In the genomic region with DNA sequence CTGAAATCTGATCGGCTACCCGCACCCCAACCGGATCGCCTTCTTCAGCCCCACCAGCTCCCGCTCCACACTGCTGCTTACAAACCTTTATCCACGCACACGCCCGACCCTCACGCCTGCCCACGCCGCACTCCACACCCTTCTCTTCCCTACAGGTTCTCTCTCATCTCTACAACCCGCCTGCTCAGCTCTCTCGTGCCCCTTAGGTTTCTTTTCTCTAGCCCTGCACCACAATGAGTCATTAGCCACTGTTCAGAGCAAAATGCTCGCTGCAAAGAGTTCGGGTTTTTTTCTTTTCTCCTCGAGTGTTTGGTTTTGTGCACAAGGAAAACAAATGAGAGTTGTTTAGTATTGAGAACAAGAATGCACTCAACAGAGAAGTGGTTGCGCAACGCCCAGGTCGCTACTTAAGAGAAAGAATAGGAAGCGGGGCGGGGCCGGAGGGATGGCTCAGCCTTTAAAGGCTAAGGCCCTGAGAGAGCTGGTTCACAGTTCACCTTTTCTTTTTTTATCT, we compare ENCODE assay signal across 8 mouse cellular contexts. TPM values are rescaled to one million over a fixed set of nuclear protein-coding genes. Genes with fewer than 3 reads are reported as not detected.
DNase-seq lines count a peak whose midpoint lies in the region; ATAC-seq lines count a peak whose summit lies in the region.

No protein-coding gene starts in this region.

- no peaks in the 10 kb centered on the region for H3K27me3 ChIP-seq in forebrain, embryonic 15.5 days
- H3K27me3 ChIP-seq in hindbrain, embryonic 11.5 days (ENCODE audit: control insufficient read depth, insufficient read depth, low read length) = no peaks in the 10 kb centered on the region
- H3K27me3 ChIP-seq in limb, embryonic 13.5 days = no peaks in the 10 kb centered on the region
- H3K27me3 ChIP-seq in midbrain, embryonic 14.5 days (ENCODE audit: control insufficient read depth, insufficient read depth, low read length) = no peaks in the 10 kb centered on the region

- peak; percentile 64 for DNase-seq in cerebellum, adult 18-20 months
- no peak for DNase-seq in cerebellum, adult 9-11 months
- peak; percentile 78 for DNase-seq in adrenal gland, postnatal 10 days
- DNase-seq in hindbrain, embryonic 11.5 days (ENCODE audit: low spot score) = peak; percentile 78
- DNase-seq in midbrain, embryonic 14.5 days = peak; percentile 78
- DNase-seq in spleen, postnatal 36 days (ENCODE audit: low spot score in 2 of 2) = peak; percentile 73 to 83

- peak overlapping the region; percentile 60 for H3K4me2 ChIP-seq in forebrain, embryonic 15.5 days (replicated peaks)
- peak overlapping the region; percentile 68 for H3K4me2 ChIP-seq in hindbrain, embryonic 11.5 days (replicated peaks; ENCODE audit: low read depth, low read length)
- peak overlapping the region; percentile 66 for H3K4me2 ChIP-seq in limb, embryonic 13.5 days (replicated peaks)
- H3K4me2 ChIP-seq in midbrain, embryonic 14.5 days (ENCODE audit: low read length) = peak overlapping the region; percentile 69

- H3K27ac ChIP-seq in forebrain, embryonic 15.5 days (replicated peaks) = peak overlapping the region; percentile 95
- H3K27ac ChIP-seq in hindbrain, embryonic 11.5 days (ENCODE audit: low read depth, low read length) = peak overlapping the region; percentile 78
- peak overlapping the region; percentile 94 for H3K27ac ChIP-seq in limb, embryonic 13.5 days
- H3K27ac ChIP-seq in midbrain, embryonic 14.5 days (replicated peaks; ENCODE audit: low read depth, low read length) = peak overlapping the region; percentile 89

- peak overlapping the region; percentile 99 for H3K4me3 ChIP-seq in forebrain, embryonic 15.5 days
- H3K4me3 ChIP-seq in hindbrain, embryonic 11.5 days (ENCODE audit: low read depth, low read length) = peak overlapping the region; percentile 79
- H3K4me3 ChIP-seq in limb, embryonic 13.5 days = peak overlapping the region; percentile 79
- H3K4me3 ChIP-seq in midbrain, embryonic 14.5 days (replicated peaks; ENCODE audit: low read depth, low read length) = peak overlapping the region; percentile 68

- H3K4me1 ChIP-seq in forebrain, embryonic 15.5 days = peaks cover 27% of the 10 kb centered on the region
- no peaks in the 10 kb centered on the region for H3K4me1 ChIP-seq in hindbrain, embryonic 11.5 days (replicated peaks; ENCODE audit: control insufficient read depth, insufficient read depth, low read length)
- peaks cover 20% of the 10 kb centered on the region for H3K4me1 ChIP-seq in limb, embryonic 13.5 days
- peaks cover 13% of the 10 kb centered on the region; the same call in 1 of the 2 replicates for H3K4me1 ChIP-seq in midbrain, embryonic 14.5 days (ENCODE audit: control insufficient read depth, insufficient read depth, low read length)

- peak overlapping the region; percentile 60 for H3K9ac ChIP-seq in forebrain, embryonic 15.5 days (replicated peaks)
- peak overlapping the region; percentile 83 for H3K9ac ChIP-seq in hindbrain, embryonic 11.5 days (ENCODE audit: low read depth, low read length)
- peak overlapping the region; percentile 77 for H3K9ac ChIP-seq in limb, embryonic 13.5 days
- peak overlapping the region; percentile 65 for H3K9ac ChIP-seq in midbrain, embryonic 14.5 days (replicated peaks; ENCODE audit: low read length)

- no peaks in the 10 kb centered on the region for H3K36me3 ChIP-seq in forebrain, embryonic 15.5 days
- H3K36me3 ChIP-seq in hindbrain, embryonic 11.5 days (ENCODE audit: control insufficient read depth, insufficient read depth, low read length) = no peaks in the 10 kb centered on the region
- no peaks in the 10 kb centered on the region for H3K36me3 ChIP-seq in limb, embryonic 13.5 days
- no peaks in the 10 kb centered on the region for H3K36me3 ChIP-seq in midbrain, embryonic 14.5 days (ENCODE audit: control insufficient read depth, insufficient read depth, low read length)

- peak; percentile 57 for ATAC-seq in forebrain, embryonic 15.5 days (replicated peaks)
- peak; percentile 36 for ATAC-seq in hindbrain, embryonic 11.5 days (ENCODE audit: low FRiP score)
- peak; percentile 52; the same call in 1 of the 2 replicates for ATAC-seq in limb, embryonic 13.5 days (ENCODE audit: low FRiP score, low read depth)
- peak; percentile 43 for ATAC-seq in midbrain, embryonic 14.5 days (ENCODE audit: low FRiP score, low TSS enrichment)

- no peaks in the 10 kb centered on the region for H3K9me3 ChIP-seq in forebrain, embryonic 15.5 days
- H3K9me3 ChIP-seq in hindbrain, embryonic 11.5 days (ENCODE audit: control insufficient read depth, low read length) = no peaks in the 10 kb centered on the region
- no peaks in the 10 kb centered on the region for H3K9me3 ChIP-seq in limb, embryonic 13.5 days
- no peaks in the 10 kb centered on the region for H3K9me3 ChIP-seq in midbrain, embryonic 14.5 days (ENCODE audit: control insufficient read depth, low read length)

- under 1% methylated on average over 22 of the region's 22 CpGs for WGBS in forebrain, embryonic 15.5 days
- under 1% methylated on average over 22 of the region's 22 CpGs for WGBS in hindbrain, embryonic 11.5 days
- WGBS in limb, embryonic 13.5 days = under 1% methylated on average over 22 of the region's 22 CpGs
- under 1% methylated on average over 22 of the region's 22 CpGs for WGBS in midbrain, embryonic 14.5 days

RNA-seq across cellular contexts. Expression of gene Klrb1b, which starts 17.4 kb away (rescaled TPM):
- total RNA-seq in adrenal gland, postnatal 10 days (2021) = under 1 TPM; 0.33 to 0.72 TPM
- polyA plus RNA-seq in forebrain, embryonic 15.5 days (2015; fragmentation: Nextera tagmentation; extraction: Ambion mirVana) = not detected in 2 replicates
- polyA plus RNA-seq in hindbrain, embryonic 11.5 days (2014; fragmentation: Nextera tagmentation; extraction: Ambion mirVana) = not detected in 2 replicates
- polyA plus RNA-seq in limb, embryonic 13.5 days (2015; fragmentation: Nextera tagmentation; extraction: Ambion mirVana) = not detected in 2 replicates
- polyA plus RNA-seq in midbrain, embryonic 14.5 days (2014; fragmentation: Nextera tagmentation; extraction: Ambion mirVana) = 0.09 and 0.14 TPM in 2 replicates

RNA-seq across cellular contexts. Expression of gene Gm44511, which starts 17.4 kb away (rescaled TPM):
- not detected for total RNA-seq in adrenal gland, postnatal 10 days (2021)
- polyA plus RNA-seq in forebrain, embryonic 15.5 days (2015; fragmentation: Nextera tagmentation; extraction: Ambion mirVana) = not detected in 2 replicates
- polyA plus RNA-seq in hindbrain, embryonic 11.5 days (2014; fragmentation: Nextera tagmentation; extraction: Ambion mirVana) = not detected in 2 replicates
- not detected in 2 replicates for polyA plus RNA-seq in limb, embryonic 13.5 days (2015; fragmentation: Nextera tagmentation; extraction: Ambion mirVana)
- polyA plus RNA-seq in midbrain, embryonic 14.5 days (2014; fragmentation: Nextera tagmentation; extraction: Ambion mirVana) = not detected in 2 replicates

RNA-seq across cellular contexts. Expression of gene Clec2i, which starts 43.9 kb away (rescaled TPM):
- under 1 TPM; 0.30 to 0.39 TPM for total RNA-seq in adrenal gland, postnatal 10 days (2021)
- polyA plus RNA-seq in forebrain, embryonic 15.5 days (2015; fragmentation: Nextera tagmentation; extraction: Ambion mirVana) = not detected in 2 replicates
- polyA plus RNA-seq in hindbrain, embryonic 11.5 days (2014; fragmentation: Nextera tagmentation; extraction: Ambion mirVana) = 0.08 TPM in 1 of 2 replicates, not detected in the other
- polyA plus RNA-seq in limb, embryonic 13.5 days (2015; fragmentation: Nextera tagmentation; extraction: Ambion mirVana) = 0.13 and 0.15 TPM in 2 replicates
- not detected in 2 replicates for polyA plus RNA-seq in midbrain, embryonic 14.5 days (2014; fragmentation: Nextera tagmentation; extraction: Ambion mirVana)

RNA-seq across cellular contexts. Expression of gene BC035044, which starts 47.4 kb away (rescaled TPM):
- total RNA-seq in adrenal gland, postnatal 10 days (2021) = 1 to 10 TPM; 1.6 to 2.5 TPM
- 0.46 and 0.60 TPM in 2 replicates for polyA plus RNA-seq in forebrain, embryonic 15.5 days (2015; fragmentation: Nextera tagmentation; extraction: Ambion mirVana)
- polyA plus RNA-seq in hindbrain, embryonic 11.5 days (2014; fragmentation: Nextera tagmentation; extraction: Ambion mirVana) = 0.77 and 0.80 TPM in 2 replicates
- 0.75 and 0.89 TPM in 2 replicates for polyA plus RNA-seq in limb, embryonic 13.5 days (2015; fragmentation: Nextera tagmentation; extraction: Ambion mirVana)
- polyA plus RNA-seq in midbrain, embryonic 14.5 days (2014; fragmentation: Nextera tagmentation; extraction: Ambion mirVana) = 0.19 and 0.36 TPM in 2 replicates

RNA-seq across cellular contexts. Expression of gene Klrb1c, which starts 54.5 kb away (rescaled TPM):
- total RNA-seq in adrenal gland, postnatal 10 days (2021) = under 1 TPM; 0.54 to 0.55 TPM
- polyA plus RNA-seq in forebrain, embryonic 15.5 days (2015; fragmentation: Nextera tagmentation; extraction: Ambion mirVana) = not detected in 2 replicates
- 0.06 TPM in 1 of 2 replicates, not detected in the other for polyA plus RNA-seq in hindbrain, embryonic 11.5 days (2014; fragmentation: Nextera tagmentation; extraction: Ambion mirVana)
- polyA plus RNA-seq in limb, embryonic 13.5 days (2015; fragmentation: Nextera tagmentation; extraction: Ambion mirVana) = 0.15 TPM in 1 of 2 replicates, not detected in the other
- polyA plus RNA-seq in midbrain, embryonic 14.5 days (2014; fragmentation: Nextera tagmentation; extraction: Ambion mirVana) = not detected in 2 replicates
